Mouse (Mus musculus) forebrain, embryonic 14.5 days (tissue): ENCODE measurements around the gene Ncam2. TPM values are rescaled to one million over a fixed set of nuclear protein-coding genes. Genes with fewer than 3 reads are reported as not detected.
"Not testable (repeated sequence)": the region's sequence is repeated elsewhere in the genome, so short reads cannot be mapped to it uniquely, and the experiment has no call there.

Experiments used
- ATAC-seq: fragments of 200-750 bp; cut with Nextera tagmentation; 2 replicates; pipeline ENCODE4 v1.8.0; 2017; ENCODE audit warnings: mild to moderate bottlenecking, moderate library complexity
- DNase-seq: peaks from one replicate; pipeline ENCODE4 v3.0.0-alpha.2; 2015; ENCODE audit warnings: low spot score
- H3K27ac ChIP-seq: fragments of 300-500 bp; sonication (generic); 2 replicates; pipeline ENCODE4 v1.5.1; 2014; ENCODE audit warnings: low read depth, mild to moderate bottlenecking, control low read depth, low read length, moderate library complexity
- H3K27me3 ChIP-seq: fragments of 300-500 bp; sonication (generic); replicated peaks from 2 replicates; pipeline ENCODE4 v1.6.1; 2014; ENCODE audit warnings: low read length, control low read depth, mixed read lengths; ENCODE audit not compliant: control insufficient read depth, insufficient read depth
- H3K36me3 ChIP-seq: fragments of 300-500 bp; sonication (generic); 2 replicates; pipeline ENCODE4 v1.6.1; 2014; ENCODE audit warnings: low read length, control low read depth; ENCODE audit not compliant: control insufficient read depth, insufficient read depth
- H3K4me1 ChIP-seq: fragments of 300-500 bp; sonication (generic); 2 replicates; pipeline ENCODE4 v1.6.1; 2014; ENCODE audit warnings: antibody characterized with exemption, low read length, control low read depth; ENCODE audit not compliant: control insufficient read depth, insufficient read depth
- H3K4me2 ChIP-seq: fragments of 300-500 bp; sonication (generic); 2 replicates; pipeline ENCODE4 v1.6.1; 2014; ENCODE audit warnings: mild to moderate bottlenecking, control low read depth, low read length
- H3K4me3 ChIP-seq: fragments of 300-500 bp; sonication (generic); 2 replicates; pipeline ENCODE4 v1.5.1; 2014; ENCODE audit warnings: low read depth, low read length, control low read depth
- H3K9ac ChIP-seq: fragments of 300-500 bp; sonication (generic); 2 replicates; pipeline ENCODE4 v1.6.1; 2014; ENCODE audit warnings: mild to moderate bottlenecking, low read length, control low read depth, moderate library complexity
- H3K9me3 ChIP-seq: fragments of 300-500 bp; sonication (generic); replicated peaks from 2 replicates; pipeline ENCODE4 v1.6.1; 2016; ENCODE audit warnings: low read length, control low read depth, mixed read lengths; ENCODE audit not compliant: control insufficient read depth
- WGBS: fragments of 180-500 bp; shearing (Covaris S2); extraction: QIAGEN DNeasy Blood & Tissue Kit; methylation state at CpG from one replicate; pipeline ENCODE4 v1.1.7; 2014; 5-methylcytosine and 5-hydroxymethylcytosine counted together
- polyA plus RNA-seq: library from polyadenylated mRNA; unstranded; fragments of >200 nt; fragmentation: Nextera tagmentation; extraction: Ambion mirVana; gene quantifications from 2 replicates; pipeline ENCODE4 v1.2.1, GENCODE M21; 2014

Ncam2 gene
- polyA plus RNA-seq, 1 experiment from 2014 or later, result 5.0 TPM

DNA sequence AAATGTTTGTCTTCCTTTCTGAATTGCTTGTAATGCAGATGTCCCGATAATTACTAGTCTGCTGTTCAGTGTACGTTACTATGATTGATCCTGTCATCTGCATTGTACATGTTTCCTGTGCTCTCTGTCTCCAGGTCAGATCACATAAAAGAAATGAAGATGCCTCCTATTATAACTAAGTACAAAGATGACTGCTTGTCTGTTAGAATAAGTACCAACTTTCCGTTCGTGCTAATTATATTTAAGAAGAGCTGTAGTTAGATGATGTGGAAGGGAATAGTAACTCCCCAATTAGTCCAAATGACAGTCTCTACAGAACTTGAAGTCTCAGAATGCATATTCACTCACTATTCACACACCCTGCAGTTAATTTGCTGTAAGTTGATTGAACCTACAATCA, 179.9 kb downstream of the Ncam2 start:
- peak; percentile 77 for ATAC-seq

DNA sequence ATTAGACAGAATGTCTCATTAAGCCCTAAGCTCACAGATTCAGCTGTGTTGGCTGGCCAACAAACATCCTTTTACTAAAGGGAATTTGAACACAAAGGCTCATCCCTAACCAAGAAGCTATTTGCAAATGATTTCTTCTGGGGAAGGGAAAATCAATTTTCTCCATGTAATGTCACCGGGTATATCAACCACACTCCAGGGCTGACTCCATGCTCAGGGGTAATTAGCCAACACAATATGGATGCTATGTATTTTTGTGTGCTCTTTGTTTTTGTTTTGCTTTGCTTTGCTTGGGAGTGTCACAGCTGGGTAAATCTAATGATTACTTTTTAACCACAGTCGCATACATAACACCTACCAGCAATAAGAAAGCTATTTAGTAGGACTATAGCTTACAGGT, 188.1 kb downstream of the Ncam2 start:
- Histone ChIP-seq H3K27me3 (no peaks in the 10 kb centered on the region), H3K36me3 (no peaks in the 10 kb centered on the region), H3K4me2 (no peak overlapping the region), H3K27ac (no peak overlapping the region), H3K4me1 (no peaks in the 10 kb centered on the region), H3K4me3 (no peak overlapping the region), H3K9me3 (no peaks in the 10 kb centered on the region), H3K9ac (no peak overlapping the region)
- 48% methylated on average over 2 of the region's 2 CpGs for WGBS
- DNase-seq (no peak), ATAC-seq (no peak)

More for the DNA sequence above, 179.9 kb downstream of the Ncam2 start:
- Histone ChIP-seq H3K27me3 (no peaks in the 10 kb centered on the region), H3K4me2 (no peak overlapping the region), H3K9ac (no peak overlapping the region), H3K9me3 (no peaks in the 10 kb centered on the region), H3K4me1 (no peaks in the 10 kb centered on the region), H3K36me3 (no peaks in the 10 kb centered on the region), H3K4me3 (no peak overlapping the region), H3K27ac (no peak overlapping the region)
- WGBS, result 42% methylated on average over 4 of the region's 4 CpGs
- peak; percentile 48 for DNase-seq

DNA sequence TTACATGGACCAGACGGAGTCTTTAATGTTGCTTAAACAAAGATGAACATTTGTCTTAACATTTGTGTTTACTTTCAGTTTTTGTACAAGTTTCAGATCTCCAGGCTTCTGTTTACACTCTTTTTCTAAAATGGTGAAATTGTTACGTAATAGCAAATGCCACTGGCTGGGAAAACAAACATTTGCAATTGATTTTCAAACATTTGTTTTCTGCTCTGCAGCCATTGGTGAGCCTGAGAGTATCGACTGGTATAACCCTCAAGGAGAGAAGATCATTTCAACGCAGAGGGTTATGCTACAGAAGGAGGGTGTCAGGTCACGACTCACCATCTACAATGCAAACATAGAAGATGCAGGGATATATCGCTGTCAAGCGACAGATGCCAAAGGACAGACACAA, 234.1 kb downstream of the Ncam2 start:
- no peaks in the 10 kb centered on the region for H3K4me1 ChIP-seq
- H3K27me3 ChIP-seq, result no peaks in the 10 kb centered on the region
- no peak overlapping the region for H3K4me2 ChIP-seq
- H3K9me3 ChIP-seq, result no peaks in the 10 kb centered on the region
- 88% methylated on average over 7 of the region's 7 CpGs for WGBS
- no peak overlapping the region for H3K27ac ChIP-seq
- H3K9ac ChIP-seq, result no peak overlapping the region
- DNase-seq (peak; percentile 39), ATAC-seq (no peak)
- no peak overlapping the region for H3K4me3 ChIP-seq
- H3K36me3 ChIP-seq, result no peaks in the 10 kb centered on the region

DNA sequence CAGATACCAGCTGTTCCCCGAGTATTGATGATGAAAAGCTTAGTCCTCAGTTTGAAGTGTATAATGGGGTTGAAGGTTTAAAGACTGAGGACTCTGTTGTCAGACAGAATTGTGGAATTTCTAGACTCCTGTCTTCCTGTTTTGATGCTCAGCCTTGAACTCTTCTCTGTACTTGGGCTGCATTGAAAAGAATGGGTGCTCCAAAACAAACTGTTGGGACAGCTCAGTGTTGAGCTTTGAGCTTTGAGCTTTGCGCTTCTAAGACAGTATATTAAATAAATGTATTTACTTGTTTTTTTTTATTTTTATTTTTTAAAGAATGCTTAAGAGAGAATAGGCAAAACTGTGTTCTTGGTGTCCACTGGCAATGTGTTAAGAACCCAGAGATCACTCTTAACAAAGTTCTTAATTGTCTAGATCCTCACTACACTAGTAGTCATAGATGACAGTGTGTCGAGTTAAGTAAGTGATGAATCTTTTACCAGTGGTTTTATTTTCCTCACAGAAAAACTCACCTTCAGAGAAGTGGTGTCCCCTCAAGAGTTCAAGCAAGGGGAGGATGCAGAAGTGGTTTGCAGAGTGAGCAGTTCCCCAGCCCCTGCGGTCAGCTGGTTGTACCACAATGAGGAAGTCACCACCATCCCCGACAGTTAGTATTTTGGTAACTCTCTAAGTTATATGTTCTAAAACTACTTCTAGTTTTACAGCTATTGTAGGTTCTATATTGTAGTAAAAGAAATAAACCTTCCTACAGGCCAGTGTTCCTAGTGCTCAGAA, 236.8 kb downstream of the Ncam2 start:
- Histone ChIP-seq H3K9ac (no peak overlapping the region), H3K27me3 (no peaks in the 10 kb centered on the region), H3K27ac (no peak overlapping the region), H3K4me2 (no peak overlapping the region), H3K4me3 (no peak overlapping the region), H3K9me3 (no peaks in the 10 kb centered on the region), H3K36me3 (no peaks in the 10 kb centered on the region), H3K4me1 (no peaks in the 10 kb centered on the region)
- WGBS, result 87% methylated on average over 5 of the region's 5 CpGs
- ATAC-seq (no peak), DNase-seq (no peak)

DNA sequence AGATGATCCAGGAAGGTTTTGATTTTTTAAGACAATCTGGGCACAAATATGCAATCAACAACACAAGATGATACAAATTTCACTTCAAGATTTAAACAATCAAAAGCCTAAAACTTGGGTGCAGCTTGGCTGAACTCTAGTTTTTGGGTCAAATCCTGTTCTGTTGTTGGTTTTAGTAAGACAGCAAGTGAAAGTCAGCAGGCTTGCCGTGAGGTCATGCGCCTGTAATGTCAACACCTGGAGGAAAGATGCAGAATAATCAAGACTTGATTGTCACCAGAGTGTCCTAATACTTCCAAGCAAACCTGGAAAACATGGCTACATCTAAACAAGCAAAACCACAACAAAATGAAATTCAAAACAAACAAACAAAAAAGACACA, 237.4 kb downstream of the Ncam2 start:
- H3K4me1 ChIP-seq, result no peaks in the 10 kb centered on the region
- H3K4me3 ChIP-seq, result no peak overlapping the region
- no peaks in the 10 kb centered on the region for H3K9me3 ChIP-seq
- no peak overlapping the region for H3K4me2 ChIP-seq
- H3K36me3 ChIP-seq, result no peaks in the 10 kb centered on the region
- no peak overlapping the region for H3K27ac ChIP-seq
- DNase-seq (no peak), ATAC-seq (no peak)
- no peaks in the 10 kb centered on the region for H3K27me3 ChIP-seq
- no peak overlapping the region for H3K9ac ChIP-seq
- WGBS, result 96% methylated on average over 2 of the region's 2 CpGs

DNA sequence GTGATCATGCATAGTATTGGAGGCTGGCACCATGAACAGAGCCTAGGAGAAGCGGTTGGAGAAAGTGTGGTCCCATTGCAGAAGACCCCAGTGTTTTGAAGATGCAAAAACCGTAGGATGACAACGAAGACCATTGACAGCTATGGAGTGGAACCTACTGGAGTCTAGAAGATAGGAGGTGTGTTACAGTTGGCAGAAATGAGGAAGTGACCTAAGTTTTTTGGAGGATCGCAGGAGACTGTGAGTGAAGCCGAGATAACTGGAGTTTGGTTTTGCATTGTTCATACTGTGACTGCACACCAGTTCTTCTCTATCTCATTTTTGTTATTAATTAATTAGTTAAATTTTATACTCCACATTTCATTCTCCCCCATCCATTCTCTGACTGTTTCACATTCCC, 250.4 kb downstream of the Ncam2 start:
- 92% methylated on average over 5 of the region's 5 CpGs for WGBS
- no peak for ATAC-seq
- no peak overlapping the region for H3K9ac ChIP-seq
- H3K9me3 ChIP-seq, result no peaks in the 10 kb centered on the region
- H3K27me3 ChIP-seq, result no peaks in the 10 kb centered on the region
- no peak overlapping the region for H3K4me3 ChIP-seq
- H3K4me1 ChIP-seq, result no peaks in the 10 kb centered on the region
- DNase-seq, result no peak
- H3K4me2 ChIP-seq, result no peak overlapping the region
- no peaks in the 10 kb centered on the region for H3K36me3 ChIP-seq
- no peak overlapping the region for H3K27ac ChIP-seq

DNA sequence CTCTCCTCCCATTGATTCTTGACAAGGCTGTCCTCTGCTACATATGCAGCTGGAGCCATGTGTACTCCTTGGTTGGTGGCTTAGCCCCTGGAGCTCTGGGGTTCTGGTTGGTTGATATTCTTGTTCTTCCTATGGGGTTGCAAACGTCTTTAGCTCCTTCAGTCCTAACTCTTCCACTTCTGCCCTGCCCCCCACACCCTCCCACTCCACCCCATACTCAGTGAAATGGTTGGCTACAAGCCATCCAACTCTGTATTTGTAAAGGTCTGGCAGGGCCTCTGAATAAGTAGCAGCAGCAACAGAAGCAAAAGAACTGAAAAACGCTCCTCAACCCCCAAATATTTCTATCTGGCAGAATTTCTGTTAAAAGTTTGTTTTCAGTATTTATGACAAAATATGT, 252.5 kb downstream of the Ncam2 start:
- Histone ChIP-seq H3K9ac (no peak overlapping the region), H3K27ac (no peak overlapping the region), H3K4me2 (no peak overlapping the region), H3K4me3 (no peak overlapping the region), H3K9me3 (no peaks in the 10 kb centered on the region), H3K4me1 (no peaks in the 10 kb centered on the region), H3K36me3 (no peaks in the 10 kb centered on the region), H3K27me3 (no peaks in the 10 kb centered on the region)
- WGBS, result 45% methylated on average over 2 of the region's 2 CpGs
- no peak for ATAC-seq
- DNase-seq, result peak; percentile 16

DNA sequence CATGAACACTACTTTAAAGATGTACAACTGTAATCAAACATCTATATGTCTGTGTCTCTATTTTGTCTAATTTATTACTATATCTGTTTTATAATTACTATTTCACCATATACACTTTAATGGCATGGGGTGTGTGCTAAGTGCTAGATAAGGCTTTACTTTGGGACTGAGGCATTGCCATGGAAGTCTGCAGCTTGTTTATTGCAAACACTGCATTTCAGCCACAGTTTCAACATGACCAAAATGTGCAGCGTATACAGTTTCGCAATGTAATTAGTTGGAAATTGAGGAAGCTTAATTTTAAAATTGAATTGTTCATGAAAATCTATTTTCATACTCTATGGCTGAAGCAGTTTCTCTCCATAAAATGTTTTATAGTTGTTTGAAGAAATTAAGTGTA, 254.0 kb downstream of the Ncam2 start:
- Histone ChIP-seq H3K36me3 (no peaks in the 10 kb centered on the region), H3K9me3 (no peaks in the 10 kb centered on the region), H3K4me1 (no peaks in the 10 kb centered on the region), H3K27ac (no peak overlapping the region), H3K27me3 (no peaks in the 10 kb centered on the region), H3K4me2 (no peak overlapping the region), H3K4me3 (no peak overlapping the region), H3K9ac (no peak overlapping the region)
- DNase-seq, result no peak
- 96% methylated on average over 2 of the region's 2 CpGs for WGBS
- no peak for ATAC-seq

DNA sequence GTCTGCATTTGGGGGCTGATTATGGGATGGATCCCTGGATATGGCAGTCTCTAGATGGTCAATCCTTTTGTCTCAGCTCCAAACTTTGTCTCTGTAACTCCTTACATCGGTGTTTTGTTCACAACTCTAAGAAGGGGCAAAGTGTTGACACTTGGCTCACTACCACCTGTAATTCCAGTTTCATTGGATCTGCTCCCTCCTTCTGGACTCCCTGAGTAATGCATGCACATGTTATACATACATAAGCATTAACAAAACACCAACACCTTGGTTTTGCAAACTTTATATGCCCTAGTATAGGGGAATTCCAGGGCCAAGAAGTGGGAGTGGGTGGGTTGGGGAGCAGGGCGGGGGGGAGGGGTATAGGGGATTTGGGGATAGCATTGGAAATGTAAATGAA, 262.2 kb downstream of the Ncam2 start:
- not testable (repeated sequence) for H3K4me2 ChIP-seq

More for the DNA sequence above, 262.2 kb downstream of the Ncam2 start:
- H3K9me3 ChIP-seq, H3K27me3 ChIP-seq, H3K4me1 ChIP-seq, ATAC-seq, H3K36me3 ChIP-seq, H3K4me3 ChIP-seq, DNase-seq, H3K27ac ChIP-seq, H3K9ac ChIP-seq: not testable (repeated sequence)
- 98% methylated on average over 2 of the region's 2 CpGs for WGBS
